Mouse (Mus musculus) limb, embryonic 11.5 days (tissue): ENCODE measurements around the gene Mrpl44. TPM values are rescaled to one million over a fixed set of nuclear protein-coding genes. Genes with fewer than 3 reads are reported as not detected.

Experiments
- ATAC-seq: fragments of 200-750 bp; cut with Nextera tagmentation; 2 replicates; pipeline ENCODE4 v1.8.0; 2017; ENCODE audit warnings: low read depth; ENCODE audit not compliant: insufficient number of reproducible peaks, low FRiP score, low TSS enrichment
- DNase-seq: peaks from one replicate; pipeline ENCODE4 v3.0.0-alpha.2; 2015; ENCODE audit warnings: low spot score
- H3K27ac ChIP-seq: fragments of 300-500 bp; sonication (generic); replicated peaks from 2 replicates; pipeline ENCODE4 v1.5.1; 2014; ENCODE audit warnings: low read depth, mild to moderate bottlenecking, low read length
- H3K27me3 ChIP-seq: fragments of 300-500 bp; sonication (generic); 2 replicates; pipeline ENCODE4 v1.6.1; 2014; ENCODE audit warnings: mild to moderate bottlenecking, low read length, mixed read lengths; ENCODE audit not compliant: control insufficient read depth, insufficient read depth
- H3K36me3 ChIP-seq: fragments of 300-500 bp; sonication (generic); 2 replicates; pipeline ENCODE4 v1.6.1; 2014; ENCODE audit warnings: mild to moderate bottlenecking, low read length, moderate library complexity, mixed read lengths; ENCODE audit not compliant: control insufficient read depth, insufficient read depth
- H3K4me1 ChIP-seq: fragments of 300-500 bp; sonication (generic); 2 replicates; pipeline ENCODE4 v1.6.1; 2014; ENCODE audit warnings: low read length, mixed read lengths; ENCODE audit not compliant: control insufficient read depth, insufficient read depth
- H3K4me2 ChIP-seq: fragments of 300-500 bp; sonication (generic); 2 replicates; pipeline ENCODE4 v1.6.1; 2014; ENCODE audit warnings: low read depth, mild to moderate bottlenecking, moderate library complexity; ENCODE audit not compliant: severe bottlenecking
- H3K4me3 ChIP-seq: fragments of 300-500 bp; sonication (generic); 2 replicates; pipeline ENCODE4 v1.5.1; 2014; ENCODE audit warnings: low read depth, low read length
- H3K9ac ChIP-seq: fragments of 300-500 bp; sonication (generic); 2 replicates; pipeline ENCODE4 v1.6.1; 2014; ENCODE audit warnings: mild to moderate bottlenecking, low read length
- H3K9me3 ChIP-seq: fragments of 300-500 bp; sonication (generic); 2 replicates; pipeline ENCODE4 v1.6.1; 2016; ENCODE audit warnings: low read length; ENCODE audit not compliant: control insufficient read depth
- WGBS: fragments of 180-500 bp; shearing (Covaris S2); extraction: QIAGEN DNeasy Blood & Tissue Kit; methylation state at CpG from one replicate; pipeline ENCODE4 v1.1.7; 2014; 5-methylcytosine and 5-hydroxymethylcytosine counted together
- polyA plus RNA-seq: library from polyadenylated mRNA; unstranded; fragments of >200 nt; fragmentation: Nextera tagmentation; extraction: Ambion mirVana; gene quantifications from 2 replicates; pipeline ENCODE4 v1.2.1, GENCODE M21; 2014

Mrpl44 gene
- polyA plus RNA-seq, 1 experiment from 2014 or later: 50.1 TPM

GRCm38 (mm10) chr1:79768231-79768630 lies 7.6 kb upstream of the Mrpl44 start:
- ATAC-seq (no peak), DNase-seq (no peak)
- H3K9ac ChIP-seq: no peak overlapping the region
- no peak overlapping the region for H3K4me2 ChIP-seq
- H3K4me3 ChIP-seq: no peak overlapping the region
- no peak overlapping the region for H3K27ac ChIP-seq
- H3K36me3 ChIP-seq: no peaks in the 10 kb centered on the region
- no peaks in the 10 kb centered on the region for H3K4me1 ChIP-seq
- no peaks in the 10 kb centered on the region for H3K27me3 ChIP-seq
- H3K9me3 ChIP-seq: no peaks in the 10 kb centered on the region
- 55% methylated on average over 1 of the region's 1 CpGs for WGBS

- Histone ChIP-seq H3K9me3 (no peaks in the 10 kb centered on the region), H3K4me3 (no peak overlapping the region), H3K4me2 (no peak overlapping the region), H3K27ac (no peak overlapping the region), H3K36me3 (peaks cover 3% of the 10 kb centered on the region; the same call in 1 of the 2 replicates), H3K4me1 (no peaks in the 10 kb centered on the region), H3K9ac (no peak overlapping the region), H3K27me3 (no peaks in the 10 kb centered on the region)
- ATAC-seq (no peak), DNase-seq (no peak)
- 84% methylated on average over 4 of the region's 4 CpGs for WGBS
Observed at GRCm38 (mm10) chr1:79774164-79774780, 1.5 kb upstream of the Mrpl44 start.

- H3K4me2 ChIP-seq: no peak overlapping the region
- DNase-seq: no peak
- H3K27ac ChIP-seq: no peak overlapping the region
- ATAC-seq: no peak
- H3K9ac ChIP-seq: no peak overlapping the region
- H3K9me3 ChIP-seq: no peaks in the 10 kb centered on the region
- WGBS: 95% methylated on average over 11 of the region's 11 CpGs
- no peaks in the 10 kb centered on the region for H3K4me1 ChIP-seq
- no peak overlapping the region for H3K4me3 ChIP-seq
- no peaks in the 10 kb centered on the region for H3K27me3 ChIP-seq
- peaks cover 19% of the 10 kb centered on the region for H3K36me3 ChIP-seq
Observed at GRCm38 (mm10) chr1:79778011-79778410, 2.2 kb downstream of the Mrpl44 start.

GRCm38 (mm10) chr1:79782433-79782832 lies 6.6 kb downstream of the Mrpl44 start:
- no peak for DNase-seq
- Histone ChIP-seq H3K27ac (no peak overlapping the region), H3K9me3 (no peaks in the 10 kb centered on the region), H3K4me3 (no peak overlapping the region), H3K9ac (no peak overlapping the region), H3K36me3 (peaks cover 19% of the 10 kb centered on the region), H3K4me2 (no peak overlapping the region), H3K27me3 (no peaks in the 10 kb centered on the region), H3K4me1 (no peaks in the 10 kb centered on the region)
- ATAC-seq: no peak
- WGBS: 84% methylated on average over 3 of the region's 3 CpGs

GRCm38 (mm10) chr1:79786267-79786927 lies 10.6 kb downstream of the Mrpl44 start:
- H3K9ac ChIP-seq: no peak overlapping the region
- ATAC-seq: no peak
- no peaks in the 10 kb centered on the region for H3K4me1 ChIP-seq
- H3K9me3 ChIP-seq: no peaks in the 10 kb centered on the region
- no peaks in the 10 kb centered on the region for H3K27me3 ChIP-seq
- H3K4me2 ChIP-seq: no peak overlapping the region
- peaks cover 13% of the 10 kb centered on the region for H3K36me3 ChIP-seq
- DNase-seq: peak; percentile 42
- 72% methylated on average over 7 of the region's 7 CpGs for WGBS
- H3K4me3 ChIP-seq: no peak overlapping the region
- no peak overlapping the region for H3K27ac ChIP-seq

GRCm38 (mm10) chr1:79797084-79797483 lies 21.3 kb downstream of the Mrpl44 start:
- Histone ChIP-seq H3K36me3 (no peaks in the 10 kb centered on the region), H3K4me3 (no peak overlapping the region), H3K9me3 (no peaks in the 10 kb centered on the region), H3K27ac (no peak overlapping the region), H3K4me2 (no peak overlapping the region), H3K27me3 (no peaks in the 10 kb centered on the region), H3K9ac (no peak overlapping the region), H3K4me1 (no peaks in the 10 kb centered on the region)
- ATAC-seq (no peak), DNase-seq (no peak)
- 91% methylated on average over 3 of the region's 3 CpGs for WGBS

- H3K4me3 ChIP-seq: no peak overlapping the region
- no peak overlapping the region for H3K27ac ChIP-seq
- H3K36me3 ChIP-seq: no peaks in the 10 kb centered on the region
- no peak overlapping the region for H3K4me2 ChIP-seq
- no peak overlapping the region for H3K9ac ChIP-seq
- ATAC-seq: no peak
- DNase-seq: no peak
- no peaks in the 10 kb centered on the region for H3K9me3 ChIP-seq
- WGBS: 94% methylated on average over 11 of the region's 11 CpGs
- H3K4me1 ChIP-seq: no peaks in the 10 kb centered on the region
- H3K27me3 ChIP-seq: no peaks in the 10 kb centered on the region
Observed at GRCm38 (mm10) chr1:79802858-79803427, 27.1 kb downstream of the Mrpl44 start.

GRCm38 (mm10) chr1:79803614-79804013 lies 27.8 kb downstream of the Mrpl44 start:
- Histone ChIP-seq H3K4me2 (no peak overlapping the region), H3K27me3 (no peaks in the 10 kb centered on the region), H3K36me3 (no peaks in the 10 kb centered on the region), H3K9ac (no peak overlapping the region), H3K4me3 (no peak overlapping the region), H3K27ac (no peak overlapping the region), H3K9me3 (no peaks in the 10 kb centered on the region), H3K4me1 (no peaks in the 10 kb centered on the region)
- ATAC-seq: no peak
- DNase-seq: no peak
- WGBS: 92% methylated on average over 7 of the region's 7 CpGs
